In genomic region chr9:119890692-119891091, GRCm38 (mm10) we compare ENCODE assay signal across 9 mouse cellular contexts. TPM values are rescaled to one million over a fixed set of nuclear protein-coding genes. Genes with fewer than 3 reads are reported as not detected.
A peak's percentile ranks its signal among the peaks of the same experiment; 100 is the strongest.
DNase-seq lines count a peak whose midpoint lies in the region; ATAC-seq lines count a peak whose summit lies in the region.
"Had no signal": no experiment of that assay in that cellular context is flagged by ENCODE, and none has a peak within 500 bp of the region (broad histone marks: within the 10 kb centered on the region; RNA-seq: fewer than 3 reads in every experiment).

No protein-coding gene starts in this region.

- no peak overlapping the region for H3K4me3 ChIP-seq in hindbrain, embryonic 11.5 days (ENCODE audit: low read depth, low read length)
- H3K4me3 ChIP-seq in hindbrain, embryonic 10.5 days, result no peak overlapping the region
- no peak overlapping the region for H3K4me3 ChIP-seq in embryonic facial prominence, embryonic 10.5 days
- H3K4me3 ChIP-seq: neural tube, embryonic 12.5 days had no signal

- ATAC-seq in hindbrain, embryonic 11.5 days (ENCODE audit: low FRiP score), result no peak

- no peaks in the 10 kb centered on the region for H3K9me3 ChIP-seq in hindbrain, embryonic 11.5 days (ENCODE audit: control insufficient read depth, low read length)
- no peaks in the 10 kb centered on the region for H3K9me3 ChIP-seq in hindbrain, embryonic 10.5 days
- H3K9me3 ChIP-seq in embryonic facial prominence, embryonic 10.5 days, result no peaks in the 10 kb centered on the region
- H3K9me3 ChIP-seq: neural tube, embryonic 12.5 days had no signal

- H3K27ac ChIP-seq in hindbrain, embryonic 11.5 days (ENCODE audit: low read depth, low read length), result no peak overlapping the region
- H3K27ac ChIP-seq in hindbrain, embryonic 10.5 days, result no peak overlapping the region
- no peak overlapping the region for H3K27ac ChIP-seq in embryonic facial prominence, embryonic 10.5 days (replicated peaks)
- H3K27ac ChIP-seq: neural tube, embryonic 12.5 days had no signal

- H3K4me2 ChIP-seq in hindbrain, embryonic 11.5 days (replicated peaks; ENCODE audit: low read depth, low read length), result no peak overlapping the region
- H3K4me2 ChIP-seq: neural tube, embryonic 12.5 days had no signal

- 48% methylated on average over 2 of the region's 2 CpGs for WGBS in hindbrain, embryonic 11.5 days
- 50% methylated on average over 2 of the region's 2 CpGs for WGBS in hindbrain, embryonic 10.5 days
- WGBS in embryonic facial prominence, embryonic 10.5 days, result 44% methylated on average over 2 of the region's 2 CpGs

- H3K4me1 ChIP-seq in hindbrain, embryonic 11.5 days (replicated peaks; ENCODE audit: control insufficient read depth, insufficient read depth, low read length), result peaks cover 3% of the 10 kb centered on the region; the same call in 1 of the 2 replicates
- H3K4me1 ChIP-seq in hindbrain, embryonic 10.5 days (replicated peaks), result peaks cover 31% of the 10 kb centered on the region
- H3K4me1 ChIP-seq in embryonic facial prominence, embryonic 10.5 days, result peaks cover 17% of the 10 kb centered on the region

- H3K9ac ChIP-seq in hindbrain, embryonic 11.5 days (ENCODE audit: low read depth, low read length), result no peak overlapping the region
- H3K9ac ChIP-seq: neural tube, embryonic 12.5 days had no signal

- H3K27me3 ChIP-seq in hindbrain, embryonic 11.5 days (ENCODE audit: control insufficient read depth, insufficient read depth, low read length), result peaks cover 3% of the 10 kb centered on the region; the same call in 1 of the 2 replicates
- peaks cover 35% of the 10 kb centered on the region for H3K27me3 ChIP-seq in hindbrain, embryonic 10.5 days (ENCODE audit: insufficient read depth, poor library complexity, severe bottlenecking)
- no peaks in the 10 kb centered on the region for H3K27me3 ChIP-seq in embryonic facial prominence, embryonic 10.5 days (replicated peaks; ENCODE audit: low read depth, poor library complexity, severe bottlenecking)

- peak; percentile 54 for DNase-seq in hindbrain, embryonic 11.5 days (ENCODE audit: low spot score)
- no peak for DNase-seq in hindbrain, embryonic 10.5 days (ENCODE audit: low spot score)
- peak; percentile 23 to 24 for DNase-seq in spleen, postnatal 36 days (ENCODE audit: low spot score in 2 of 2)
- no peak for DNase-seq in spleen, postnatal 4 days (ENCODE audit: low spot score in 2 of 2)
- DNase-seq in embryonic facial prominence, embryonic 10.5 days (ENCODE audit: low spot score), result peak; percentile 26
- peak; percentile 37 for DNase-seq in mesoderm, embryonic 11.5 days (ENCODE audit: low read depth, low spot score)
- DNase-seq in gastrocnemius, postnatal 25 days, result no peak
- DNase-seq in adrenal gland, adult 2 months, result no peak

- H3K36me3 ChIP-seq in hindbrain, embryonic 11.5 days (ENCODE audit: control insufficient read depth, insufficient read depth, low read length), result no peaks in the 10 kb centered on the region
- no peaks in the 10 kb centered on the region for H3K36me3 ChIP-seq in hindbrain, embryonic 10.5 days
- H3K36me3 ChIP-seq in embryonic facial prominence, embryonic 10.5 days (replicated peaks), result no peaks in the 10 kb centered on the region
- H3K36me3 ChIP-seq: neural tube, embryonic 12.5 days had no signal

RNA-seq across cellular contexts. Expression of gene Wdr48, which starts 4.0 kb away (rescaled TPM):
- 64.0 and 71.8 TPM in 2 replicates for polyA plus RNA-seq in hindbrain, embryonic 11.5 days (2014; fragmentation: Nextera tagmentation; extraction: Ambion mirVana)
- polyA plus RNA-seq in hindbrain, embryonic 10.5 days (2016; fragmentation: Nextera tagmentation; extraction: Ambion mirVana), result 62.6 and 69.7 TPM in 2 replicates
- polyA plus RNA-seq in embryonic facial prominence, embryonic 10.5 days (2016; fragmentation: Nextera tagmentation; extraction: Ambion mirVana), result 71.3 and 72.2 TPM in 2 replicates
- total RNA-seq in gastrocnemius, postnatal 25 days (2021), result 10 to 100 TPM; 12.0 to 12.3 TPM
- total RNA-seq in adrenal gland, adult 2 months (2021), result 10 to 100 TPM; 48.1 to 50.7 TPM
- 26.6 and 30.7 TPM in 2 replicates for polyA plus RNA-seq in adrenal gland, adult 2 months (2012; rRNA removed)

RNA-seq across cellular contexts. Expression of gene Gorasp1, which starts 46.7 kb away (rescaled TPM):
- polyA plus RNA-seq in hindbrain, embryonic 11.5 days (2014; fragmentation: Nextera tagmentation; extraction: Ambion mirVana), result 17.3 and 18.5 TPM in 2 replicates
- 27.8 and 29.6 TPM in 2 replicates for polyA plus RNA-seq in hindbrain, embryonic 10.5 days (2016; fragmentation: Nextera tagmentation; extraction: Ambion mirVana)
- polyA plus RNA-seq in embryonic facial prominence, embryonic 10.5 days (2016; fragmentation: Nextera tagmentation; extraction: Ambion mirVana), result 27.9 and 29.2 TPM in 2 replicates
- 10 to 100 TPM; 17.2 to 19.3 TPM for total RNA-seq in gastrocnemius, postnatal 25 days (2021)
- 10 to 100 TPM; 15.1 to 31.9 TPM for total RNA-seq in adrenal gland, adult 2 months (2021)
- 26.6 and 30.5 TPM in 2 replicates for polyA plus RNA-seq in adrenal gland, adult 2 months (2012; rRNA removed)

RNA-seq across cellular contexts. Expression of gene Ttc21a, which starts 46.7 kb away (rescaled TPM):
- 0.23 and 0.60 TPM in 2 replicates for polyA plus RNA-seq in hindbrain, embryonic 11.5 days (2014; fragmentation: Nextera tagmentation; extraction: Ambion mirVana)
- polyA plus RNA-seq in hindbrain, embryonic 10.5 days (2016; fragmentation: Nextera tagmentation; extraction: Ambion mirVana), result 0.71 and 1.4 TPM in 2 replicates
- 0.43 and 0.47 TPM in 2 replicates for polyA plus RNA-seq in embryonic facial prominence, embryonic 10.5 days (2016; fragmentation: Nextera tagmentation; extraction: Ambion mirVana)
- not detected for total RNA-seq in gastrocnemius, postnatal 25 days (2021)
- under 1 TPM in 1 of 2 experiments, not detected in 1; 0.17 TPM for total RNA-seq in adrenal gland, adult 2 months (2021)
- polyA plus RNA-seq in adrenal gland, adult 2 months (2012; rRNA removed), result 0.04 TPM in 2 replicates

Comparison
In these comparisons a context has a peak if more than half of its experiments do, and no peak if none do; other contexts are left out.
1. DNase-seq: peak in hindbrain, embryonic 11.5 days (single experiment), spleen, postnatal 36 days (2 of 2), embryonic facial prominence, embryonic 10.5 days (single experiment) and mesoderm, embryonic 11.5 days (single experiment); none in hindbrain, embryonic 10.5 days (single experiment), spleen, postnatal 4 days (0 of 2), gastrocnemius, postnatal 25 days (single experiment) and adrenal gland, adult 2 months (single experiment).